ENCODE assay signal across 21 mouse cellular contexts in genomic region chr9:28578730-28579129, GRCm38 (mm10).
A peak's percentile ranks its signal among the peaks of the same experiment; 100 is the strongest.
DNase-seq lines count a peak whose midpoint lies in the region.
"Had no signal": no experiment of that assay in that cellular context is flagged by ENCODE, and none has a peak within 500 bp of the region (broad histone marks: within the 10 kb centered on the region; RNA-seq: fewer than 3 reads in every experiment).

No protein-coding gene starts in this region.

- DNase-seq in adrenal gland, adult (ENCODE audit: inconsistent age in 2 of 2, low spot score in 1 of 2): peak; percentile 10 to 78
- DNase-seq in adrenal gland, postnatal 25 days: no peak
- DNase-seq in 416B (ENCODE audit: low read depth): peak; percentile 0
- peak; percentile 20 for DNase-seq in adipocyte (ENCODE audit: low spot score)
- peak; percentile 69 for DNase-seq in brain, adult 2 months (ENCODE audit: low read depth, low spot score)
- no peak for DNase-seq in kidney, adult 18-20 months
- no peak for DNase-seq in lung, postnatal 25 days (ENCODE audit: low spot score)
- DNase-seq in lung, postnatal 36 days: no peak
- DNase-seq: cerebellum, adult 8-10 months; cerebellum, postnatal 25 days; gastrocnemius, postnatal 25 days; heart, adult 11 months; heart, postnatal 14 days; kidney, adult 9 months; kidney, postnatal 10 days; liver; lung, adult 2 months; lung, postnatal 10 days; retina, postnatal 1 day; right cerebral cortex, postnatal 14 days; thymus, postnatal 36 days had no signal

Comparison
In these comparisons a context has a peak if more than half of its experiments do, and no peak if none do; other contexts are left out.
1. DNase-seq: peak in adrenal gland, adult (2 of 2), 416B (single experiment), adipocyte (single experiment) and brain, adult 2 months (single experiment); none in adrenal gland, postnatal 25 days (single experiment), kidney, adult 18-20 months (single experiment), lung, postnatal 25 days (single experiment) and lung, postnatal 36 days (single experiment).